Mouse (Mus musculus) heart, postnatal 0 days (tissue): Measurements from ENCODE around the gene Gm2310. TPM values are rescaled to one million over a fixed set of nuclear protein-coding genes. Genes with fewer than 3 reads are reported as not detected.

Source experiments
- ATAC-seq: fragments of 200-750 bp; cut with Nextera tagmentation; 2 replicates; pipeline ENCODE4 v1.8.0; 2017; ENCODE audit warnings: low read depth, moderate number of reproducible peaks, moderate library complexity; ENCODE audit not compliant: insufficient read depth
- DNase-seq: peaks from one replicate; pipeline ENCODE4 v3.0.0-alpha.2; 2016; ENCODE audit warnings: low spot score
- H3K27ac ChIP-seq: fragments of 300-500 bp; sonication (generic); 2 replicates; pipeline ENCODE4 v1.5.1; 2014; ENCODE audit warnings: low read depth, mild to moderate bottlenecking
- H3K27me3 ChIP-seq: fragments of 300-500 bp; sonication (generic); 2 replicates; pipeline ENCODE4 v1.6.1; 2014; ENCODE audit warnings: low read length, mixed read lengths; ENCODE audit not compliant: control insufficient read depth, insufficient read depth
- H3K36me3 ChIP-seq: fragments of 300-500 bp; sonication (generic); replicated peaks from 2 replicates; pipeline ENCODE4 v1.6.1; 2014; ENCODE audit warnings: low read length, mixed read lengths; ENCODE audit not compliant: control insufficient read depth, insufficient read depth
- H3K4me1 ChIP-seq: fragments of 300-500 bp; sonication (generic); 2 replicates; pipeline ENCODE4 v1.6.1; 2014; ENCODE audit warnings: antibody characterized with exemption; ENCODE audit not compliant: control insufficient read depth, insufficient read depth
- H3K4me2 ChIP-seq: fragments of 300-500 bp; sonication (generic); 2 replicates; pipeline ENCODE4 v1.6.1; 2014; ENCODE audit warnings: low read depth, mild to moderate bottlenecking, low read length, moderate library complexity
- H3K4me3 ChIP-seq: fragments of 300-500 bp; sonication (generic); 2 replicates; pipeline ENCODE4 v1.5.1; 2014; ENCODE audit warnings: low read depth, low read length
- H3K9ac ChIP-seq: fragments of 300-500 bp; sonication (generic); replicated peaks from 2 replicates; pipeline ENCODE4 v1.6.1; 2014; ENCODE audit warnings: low read depth, low read length, mixed read lengths
- H3K9me3 ChIP-seq: fragments of 300-500 bp; sonication (generic); replicated peaks from 2 replicates; pipeline ENCODE4 v1.6.1; 2016; ENCODE audit warnings: low read length; ENCODE audit not compliant: control insufficient read depth
- CTCF ChIP-seq: IDR thresholded peaks from 2 replicates; pipeline ENCODE4 v1.5.1; 2016; ENCODE audit warnings: antibody characterized with exemption, control low read depth, low read depth
- EP300 ChIP-seq: IDR thresholded peaks from 2 replicates; pipeline ENCODE4 v1.6.1; 2016; ENCODE audit warnings: antibody characterized with exemption, low read depth
- WGBS: fragments of 180-500 bp; shearing (Covaris S2); extraction: QIAGEN DNeasy Blood & Tissue Kit; methylation state at CpG from one replicate; pipeline ENCODE4 v1.1.7; 2014; 5-methylcytosine and 5-hydroxymethylcytosine counted together
- polyA plus RNA-seq: library from polyadenylated mRNA; unstranded; fragments of >200 nt; fragmentation: Nextera tagmentation; extraction: Ambion mirVana; gene quantifications from 2 replicates; pipeline ENCODE4 v1.2.1, GENCODE M21; 2015
- total RNA-seq: library from RNA; depleted of rRNA; stranded (reverse); fragments of >200 nt; gene quantifications from 2 replicates; pipeline ENCODE4 v1.2.3, GENCODE M21; 2014; ENCODE audit warnings: low replicate concordance; rRNA removed

Gene Gm2310
- total and polyA plus RNA-seq, 2 experiments from 2014 or later, result not detected

GRCm38 (mm10) chr15:8485261-8485660 lies 34.5 kb downstream of the Gm2310 start:
- Histone ChIP-seq H3K4me2 (no peak overlapping the region), H3K9me3 (no peaks in the 10 kb centered on the region), H3K4me1 (no peaks in the 10 kb centered on the region), H3K27me3 (no peaks in the 10 kb centered on the region), H3K4me3 (no peak overlapping the region), H3K9ac (no peak overlapping the region), H3K27ac (no peak overlapping the region), H3K36me3 (no peaks in the 10 kb centered on the region)
- TF ChIP-seq EP300 (no peak), CTCF (no peak)
- 77% methylated on average over 6 of the region's 6 CpGs for whole genome bisulfite sequencing
- DNase-seq (no peak), ATAC-seq (no peak)

- H3K4me2 ChIP-seq, result no peak overlapping the region
- peak; percentile 1 for DNase-seq
- 46% methylated on average over 4 of the region's 4 CpGs for WGBS
- H3K36me3 ChIP-seq, result no peaks in the 10 kb centered on the region
- no peaks in the 10 kb centered on the region for H3K27me3 ChIP-seq
- TF ChIP-seq CTCF (no peak), EP300 (no peak)
- no peak overlapping the region for H3K4me3 ChIP-seq
- H3K4me1 ChIP-seq, result no peaks in the 10 kb centered on the region
- ATAC-seq, result no peak
- no peaks in the 10 kb centered on the region for H3K9me3 ChIP-seq
- no peak overlapping the region for H3K27ac ChIP-seq
- no peak overlapping the region for H3K9ac ChIP-seq
Measured at GRCm38 (mm10) chr15:8469006-8469575, 50.7 kb downstream of the Gm2310 start.

Other genes starting within 250 kb of the Gm2310 start
- 10.3 and 12.2 TPM in 2 replicates for gene Nipbl, start 75.5 kb downstream of the Gm2310 start, total RNA-seq
- 8.2 TPM in 2 replicates for gene Nipbl, start 75.5 kb downstream of the Gm2310 start, polyA plus RNA-seq
- gene Slc1a3, start 190.8 kb upstream of the Gm2310 start, total RNA-seq, result 0.85 and 1.3 TPM in 2 replicates
- gene Slc1a3, start 190.8 kb upstream of the Gm2310 start, polyA plus RNA-seq, result 1.8 and 2.6 TPM in 2 replicates